Mouse (Mus musculus) cortical plate, adult 2 months (tissue): Measurements from ENCODE around the gene Atp6v1b1. TPM values are rescaled to one million over a fixed set of nuclear protein-coding genes. Genes with fewer than 3 reads are reported as not detected.
"Not testable (repeated sequence)": the region's sequence is repeated elsewhere in the genome, so short reads cannot be mapped to it uniquely, and the experiment has no call there.

Experiments used
- H3K27ac ChIP-seq: fragments of 200-500 bp; 2 replicates; pipeline ENCODE4 v1.5.1; 2012; ENCODE audit warnings: low read length, control low read depth, inconsistent platforms; ENCODE audit not compliant: insufficient read depth
- H3K4me1 ChIP-seq: fragments of 200-500 bp; 2 replicates; pipeline ENCODE4 v1.6.1; 2011; ENCODE audit warnings: low read length; ENCODE audit not compliant: control insufficient read depth, insufficient read depth
- H3K4me3 ChIP-seq: fragments of 200-500 bp; 2 replicates; pipeline ENCODE4 v1.5.1; 2011; ENCODE audit warnings: mild to moderate bottlenecking, low read length, control low read depth; ENCODE audit not compliant: insufficient read depth
- CTCF ChIP-seq: fragments of 200-500 bp; IDR thresholded peaks from 2 replicates; pipeline ENCODE4 v1.5.1; 2011; ENCODE audit warnings: mild to moderate bottlenecking, control low read depth, low read length; ENCODE audit not compliant: insufficient read depth; ENCODE audit errors: extremely low read depth
- POLR2A ChIP-seq: fragments of 200-500 bp; IDR thresholded peaks from 2 replicates; pipeline ENCODE4 v1.6.1; 2011; ENCODE audit warnings: mild to moderate bottlenecking, low read length, control low read depth; ENCODE audit not compliant: insufficient read depth; ENCODE audit errors: extremely low read depth
- polyA plus RNA-seq: library from polyadenylated mRNA; depleted of rRNA; stranded (reverse); fragments of >200 nt; gene quantifications from 2 replicates; pipeline ENCODE4 v1.2.3, GENCODE M21; 2012

Gene Atp6v1b1
- polyA plus RNA-seq, 1 experiment = not detected

- Histone ChIP-seq H3K4me3 (peak overlapping the region; percentile 78; the same call in 1 of the 2 replicates), H3K27ac (no peak overlapping the region), H3K4me1 (peaks cover 6% of the 10 kb centered on the region)
- no peak for TF ChIP-seq CTCF
- no peak for TF ChIP-seq POLR2A
These were observed 31.3 kb downstream of the Atp6v1b1 start for GRCm38 (mm10) chr6:83774126-83774525.

- Histone ChIP-seq H3K4me3 (peak overlapping the region; percentile 78), H3K27ac (peak overlapping the region; percentile 18; the same call in 1 of the 2 replicates), H3K4me1 (peaks cover 6% of the 10 kb centered on the region)
- TF ChIP-seq CTCF (no peak), POLR2A (no peak)
These were observed 32.2 kb downstream of the Atp6v1b1 start for GRCm38 (mm10) chr6:83774781-83775563.

GRCm38 (mm10) chr6:83775638-83776293 lies 33.0 kb downstream of the Atp6v1b1 start, which contains the start of gene Tex261:
TSS of gene Tex261 (minus strand) at chr6:83775813.
- H3K4me3 ChIP-seq = peak within 1 kb of the TSS; percentile 78
- peak; percentile 83 for TF ChIP-seq CTCF
- peak; percentile 56; the same call in 1 of the 2 replicates for TF ChIP-seq POLR2A
- peak within 1 kb of the TSS; percentile 57 for H3K27ac ChIP-seq
- peaks cover 6% of the 10 kb centered on the region for H3K4me1 ChIP-seq

- H3K27ac ChIP-seq = no peak overlapping the region
- H3K4me1 ChIP-seq = peaks cover 6% of the 10 kb centered on the region
- no peak overlapping the region for H3K4me3 ChIP-seq
- TF ChIP-seq CTCF = no peak
- no peak for TF ChIP-seq POLR2A
These were observed 35.5 kb downstream of the Atp6v1b1 start for GRCm38 (mm10) chr6:83778306-83778705.

- peaks cover 3% of the 10 kb centered on the region for H3K4me1 ChIP-seq
- TF ChIP-seq POLR2A (no peak), CTCF (peak; percentile 66)
- H3K27ac ChIP-seq = no peak overlapping the region
- no peak overlapping the region for H3K4me3 ChIP-seq
These were observed 36.2 kb downstream of the Atp6v1b1 start for GRCm38 (mm10) chr6:83779026-83779425.

- no peaks in the 10 kb centered on the region for H3K4me1 ChIP-seq
- H3K4me3 ChIP-seq = no peak overlapping the region
- H3K27ac ChIP-seq = no peak overlapping the region
- TF ChIP-seq CTCF (no peak), POLR2A (no peak)
These were observed 43.6 kb downstream of the Atp6v1b1 start for GRCm38 (mm10) chr6:83786426-83786825.

GRCm38 (mm10) chr6:83788554-83788953 lies 45.8 kb downstream of the Atp6v1b1 start:
- H3K27ac ChIP-seq = no peak overlapping the region
- no peaks in the 10 kb centered on the region for H3K4me1 ChIP-seq
- H3K4me3 ChIP-seq = no peak overlapping the region
- TF ChIP-seq POLR2A (no peak), CTCF (no peak)

- H3K4me3 ChIP-seq = not testable (repeated sequence)
These were observed 47.7 kb downstream of the Atp6v1b1 start for GRCm38 (mm10) chr6:83790533-83790932.

GRCm38 (mm10) chr6:83791251-83791890 lies 48.6 kb downstream of the Atp6v1b1 start:
- TF ChIP-seq POLR2A = no peak
- no peak for TF ChIP-seq CTCF
- Histone ChIP-seq H3K27ac (no peak overlapping the region), H3K4me1 (peaks cover 3% of the 10 kb centered on the region; the same call in 1 of the 2 replicates), H3K4me3 (no peak overlapping the region)

More at GRCm38 (mm10) chr6:83790533-83790932, 47.7 kb downstream of the Atp6v1b1 start:
- not testable (repeated sequence) for H3K4me1 ChIP-seq, H3K27ac ChIP-seq
